Mouse (Mus musculus) neural tube, embryonic 14.5 days (tissue): ENCODE data around the gene Slc25a51. TPM values are rescaled to one million over a fixed set of nuclear protein-coding genes. Genes with fewer than 3 reads are reported as not detected.

Experiments used
- ATAC-seq: fragments of 200-750 bp; cut with Nextera tagmentation; 2 replicates; pipeline ENCODE4 v1.8.0; 2017; ENCODE audit warnings: low read depth, mild to moderate bottlenecking, moderate TSS enrichment, moderate library complexity
- H3K27ac ChIP-seq: fragments of 300-500 bp; sonication (generic); 2 replicates; pipeline ENCODE4 v1.5.1; 2014; ENCODE audit warnings: low read depth, mild to moderate bottlenecking, control low read depth, low read length, moderate library complexity, mixed read lengths
- H3K27me3 ChIP-seq: fragments of 300-500 bp; sonication (generic); 2 replicates; pipeline ENCODE4 v1.6.1; 2014; ENCODE audit warnings: low read length; ENCODE audit not compliant: control insufficient read depth, insufficient read depth
- H3K36me3 ChIP-seq: fragments of 300-500 bp; sonication (generic); 2 replicates; pipeline ENCODE4 v1.6.1; 2014; ENCODE audit warnings: low read length, mixed read lengths; ENCODE audit not compliant: control insufficient read depth, insufficient read depth
- H3K4me1 ChIP-seq: fragments of 300-500 bp; sonication (generic); 2 replicates; pipeline ENCODE4 v1.6.1; 2014; ENCODE audit warnings: low read length; ENCODE audit not compliant: control insufficient read depth, insufficient read depth
- H3K4me2 ChIP-seq: fragments of 300-500 bp; sonication (generic); 2 replicates; pipeline ENCODE4 v1.6.1; 2014; ENCODE audit warnings: mild to moderate bottlenecking, low read depth, low read length, control low read depth
- H3K4me3 ChIP-seq: fragments of 300-500 bp; sonication (generic); 2 replicates; pipeline ENCODE4 v1.5.1; 2014; ENCODE audit warnings: low read depth, low read length, control low read depth, mixed read lengths
- H3K9ac ChIP-seq: fragments of 300-500 bp; sonication (generic); replicated peaks from 2 replicates; pipeline ENCODE4 v1.6.1; 2014; ENCODE audit warnings: low read depth, mild to moderate bottlenecking, control low read depth, low read length, mixed read lengths
- H3K9me3 ChIP-seq: fragments of 300-500 bp; sonication (generic); 2 replicates; pipeline ENCODE4 v1.6.1; 2016; ENCODE audit warnings: low read length; ENCODE audit not compliant: control insufficient read depth
- WGBS: fragments of 180-500 bp; shearing (Covaris S2); extraction: QIAGEN DNeasy Blood & Tissue Kit; methylation state at CpG from one replicate; pipeline ENCODE4 v1.1.7; 2014; 5-methylcytosine and 5-hydroxymethylcytosine counted together
- polyA plus RNA-seq: library from polyadenylated mRNA; unstranded; fragments of >200 nt; fragmentation: Nextera tagmentation; extraction: Ambion mirVana; gene quantifications from 2 replicates; pipeline ENCODE4 v1.2.1, GENCODE M21; 2014

The Slc25a51 gene
- 72.3 and 74.9 TPM in 2 replicates for polyA plus RNA-seq

DNA sequence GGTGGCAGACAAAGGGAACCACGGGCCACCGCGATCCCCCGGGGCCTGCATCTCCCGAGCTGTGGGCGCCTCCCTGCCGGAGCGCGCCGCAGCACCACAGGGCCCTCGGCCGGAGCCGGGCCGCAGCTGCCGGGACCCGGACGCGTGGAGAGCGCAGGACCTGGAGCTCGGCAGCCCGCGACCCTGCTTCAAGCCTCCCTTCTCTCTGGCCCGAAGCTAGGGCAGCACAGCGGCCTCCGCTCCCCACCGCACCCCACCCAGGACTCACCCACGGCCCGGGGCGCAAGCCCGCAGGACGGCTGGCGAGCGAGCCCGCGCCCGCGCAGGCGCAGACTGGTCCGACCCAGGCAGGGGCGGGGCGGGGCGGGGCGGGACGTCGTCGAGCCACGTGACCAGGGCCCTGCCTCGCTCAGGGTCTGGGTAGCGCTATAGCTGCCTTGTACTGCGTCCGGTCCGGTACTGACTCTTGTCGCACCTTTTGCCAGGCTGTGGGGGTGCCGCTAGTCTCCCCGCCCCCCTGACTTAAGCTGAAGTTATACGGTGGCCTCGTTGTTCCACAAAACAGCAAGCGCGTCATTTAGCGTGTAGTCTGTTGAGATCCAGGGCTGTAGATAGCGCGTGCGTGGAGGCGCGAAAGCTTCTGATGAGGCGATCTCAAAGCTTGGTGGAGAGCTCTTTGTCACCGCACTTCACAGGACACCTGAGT, at the start of gene Slc25a51:
Slc25a51 (minus strand) TSS at position 340 of the 706 bp plus-strand sequence.
- Histone ChIP-seq H3K4me2 (peak within 1 kb of the TSS; percentile 97), H3K9ac (peak within 1 kb of the TSS; percentile 86), H3K9me3 (no peaks in the 10 kb centered on the region), H3K36me3 (peaks cover 3% of the 10 kb centered on the region), H3K27ac (peak within 1 kb of the TSS; percentile 82), H3K4me1 (peaks cover 20% of the 10 kb centered on the region), H3K27me3 (no peaks in the 10 kb centered on the region), H3K4me3 (peak within 1 kb of the TSS; percentile 70)
- under 1% methylated on average over 42 of the region's 67 CpGs for WGBS
- peak; percentile 98 for ATAC-seq

DNA sequence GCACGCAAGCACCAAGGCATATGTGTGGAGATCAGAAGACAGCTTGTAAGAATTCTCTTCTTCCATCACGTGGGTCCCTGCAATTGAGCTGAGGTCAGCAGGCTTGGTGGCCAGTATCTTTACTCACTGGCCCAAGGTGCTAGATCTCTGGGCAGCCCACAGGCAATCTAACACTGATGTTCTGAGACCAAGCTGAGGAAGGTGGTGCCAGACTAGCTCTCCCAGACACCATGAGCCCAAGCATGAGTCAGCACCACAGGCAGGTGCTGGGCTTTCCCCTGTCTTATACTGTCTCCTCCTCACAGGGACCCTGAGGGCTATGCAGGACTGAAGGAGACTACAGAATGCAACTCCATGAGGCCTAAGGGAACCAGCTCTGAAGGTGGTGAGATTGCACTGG, 49.0 kb upstream of the Slc25a51 start:
- Histone ChIP-seq H3K4me2 (no peak overlapping the region), H3K27me3 (no peaks in the 10 kb centered on the region), H3K27ac (no peak overlapping the region), H3K4me3 (no peak overlapping the region), H3K36me3 (no peaks in the 10 kb centered on the region), H3K9me3 (no peaks in the 10 kb centered on the region), H3K4me1 (no peaks in the 10 kb centered on the region), H3K9ac (no peak overlapping the region)
- ATAC-seq: no peak
- 97% methylated on average over 2 of the region's 2 CpGs for WGBS

DNA sequence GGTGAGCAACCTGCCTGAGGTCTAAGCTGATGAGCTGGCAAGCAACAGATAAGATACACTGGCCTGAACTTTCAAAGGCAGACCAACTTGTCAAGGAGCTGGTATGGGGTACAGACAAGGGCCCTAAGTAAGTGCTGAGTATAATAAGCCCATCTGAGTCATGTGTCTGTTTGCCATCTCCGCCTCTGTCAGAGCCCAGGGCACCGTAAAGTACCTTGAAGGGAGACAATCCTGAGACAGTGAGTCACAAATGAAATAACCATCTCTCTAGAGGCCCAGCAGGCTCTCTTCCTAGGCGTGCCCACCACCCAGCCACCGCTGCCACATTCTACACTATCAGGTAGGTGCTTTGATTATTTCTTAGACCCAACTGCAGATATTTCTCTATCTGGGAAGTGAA, 46.4 kb upstream of the Slc25a51 start:
- WGBS: 89% methylated on average over 4 of the region's 4 CpGs

DNA sequence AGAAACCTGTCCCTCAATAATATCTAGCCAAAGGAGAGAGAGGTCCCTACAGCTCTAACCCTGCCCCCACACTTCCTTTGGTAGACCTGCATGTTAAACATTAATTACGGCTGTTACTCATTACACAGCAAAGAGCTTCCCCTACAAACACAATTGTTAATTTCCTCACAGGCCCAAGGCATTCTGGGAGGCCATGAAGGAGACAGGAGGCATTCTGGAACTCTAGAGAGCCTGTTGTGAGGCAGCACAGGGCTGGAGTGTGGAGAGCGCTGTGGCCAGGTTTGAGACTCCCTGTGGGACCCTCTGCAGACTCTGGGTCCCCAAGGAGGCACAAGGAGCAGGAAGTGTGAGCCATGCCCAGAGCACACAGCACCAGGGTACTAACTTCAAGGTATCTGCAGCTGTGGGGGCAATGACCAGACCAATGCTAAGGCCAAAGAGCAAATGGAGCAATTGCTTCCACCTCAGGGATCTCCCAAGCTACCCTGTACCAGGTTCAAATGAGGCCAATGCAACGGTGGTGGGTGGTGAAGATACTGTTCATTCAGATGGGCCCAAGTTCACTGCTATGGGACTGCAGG, 44.8 kb upstream of the Slc25a51 start:
- Histone ChIP-seq H3K9ac (no peak overlapping the region), H3K27ac (no peak overlapping the region), H3K4me2 (no peak overlapping the region), H3K4me3 (no peak overlapping the region), H3K9me3 (no peaks in the 10 kb centered on the region), H3K4me1 (no peaks in the 10 kb centered on the region), H3K36me3 (no peaks in the 10 kb centered on the region), H3K27me3 (no peaks in the 10 kb centered on the region)
- no peak for ATAC-seq
- 67% methylated on average over 3 of the region's 3 CpGs for WGBS

More for the DNA sequence above, 46.4 kb upstream of the Slc25a51 start:
- Histone ChIP-seq H3K9me3 (no peaks in the 10 kb centered on the region), H3K36me3 (no peaks in the 10 kb centered on the region), H3K27ac (no peak overlapping the region), H3K4me2 (no peak overlapping the region), H3K4me3 (no peak overlapping the region), H3K27me3 (no peaks in the 10 kb centered on the region), H3K4me1 (no peaks in the 10 kb centered on the region), H3K9ac (no peak overlapping the region)
- no peak for ATAC-seq

DNA sequence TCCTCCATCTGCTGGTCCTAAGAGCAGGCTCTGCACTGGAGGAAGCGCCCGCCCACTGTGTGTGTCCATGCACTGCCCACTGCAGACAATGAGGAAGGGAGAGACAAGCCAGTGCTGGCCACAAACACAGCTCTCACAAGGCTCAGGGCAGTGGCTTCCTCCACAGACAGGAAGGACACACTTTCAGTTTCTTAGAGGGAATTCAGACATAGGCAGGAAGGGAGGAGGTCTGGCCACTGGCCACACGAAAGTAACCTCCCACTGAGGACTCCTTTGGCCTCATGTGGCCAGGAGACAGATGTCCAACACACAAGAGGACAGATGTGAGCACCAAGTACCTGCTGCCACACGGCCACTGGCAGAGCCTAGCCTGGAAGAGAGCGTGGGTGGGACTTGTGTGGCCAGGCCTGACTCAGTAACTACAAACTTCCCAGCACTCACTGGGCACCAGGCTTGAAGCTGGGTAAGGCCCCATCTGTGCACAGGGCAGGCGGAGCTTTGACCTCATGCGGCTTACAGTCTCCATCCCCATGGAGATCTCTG, 44.1 kb upstream of the Slc25a51 start:
- peak; percentile 13; the same call in 1 of the 2 replicates for ATAC-seq
- Histone ChIP-seq H3K9ac (no peak overlapping the region), H3K4me3 (no peak overlapping the region), H3K27ac (peak overlapping the region; percentile 30; the same call in 1 of the 2 replicates), H3K4me2 (no peak overlapping the region), H3K27me3 (no peaks in the 10 kb centered on the region), H3K9me3 (no peaks in the 10 kb centered on the region), H3K36me3 (no peaks in the 10 kb centered on the region), H3K4me1 (no peaks in the 10 kb centered on the region)
- WGBS: 69% methylated on average over 7 of the region's 7 CpGs

DNA sequence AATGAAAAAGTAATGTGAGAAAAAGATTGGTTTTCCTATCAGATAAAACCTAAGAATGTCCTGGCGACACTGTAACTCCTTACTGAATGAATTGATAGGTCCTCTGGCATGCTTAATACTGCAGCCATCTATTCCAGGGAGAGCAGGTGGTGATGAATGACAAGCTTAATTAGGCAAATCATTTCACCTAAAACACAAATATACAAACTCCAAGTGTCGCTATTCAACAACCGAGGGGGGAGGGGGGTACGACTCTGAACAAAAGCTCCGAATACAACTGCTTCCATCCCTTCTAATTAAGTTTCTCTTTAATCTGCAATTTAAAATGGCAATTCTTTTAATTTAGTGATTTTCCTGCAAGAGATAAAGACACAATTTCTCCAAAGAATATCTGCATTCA, 40.4 kb upstream of the Slc25a51 start:
- H3K36me3 ChIP-seq: no peaks in the 10 kb centered on the region
- no peak overlapping the region for H3K4me2 ChIP-seq
- H3K4me3 ChIP-seq: no peak overlapping the region
- H3K9me3 ChIP-seq: no peaks in the 10 kb centered on the region
- no peak overlapping the region for H3K27ac ChIP-seq
- H3K4me1 ChIP-seq: no peaks in the 10 kb centered on the region
- ATAC-seq: no peak
- H3K9ac ChIP-seq: no peak overlapping the region
- H3K27me3 ChIP-seq: no peaks in the 10 kb centered on the region
- WGBS: 46% methylated on average over 5 of the region's 5 CpGs

DNA sequence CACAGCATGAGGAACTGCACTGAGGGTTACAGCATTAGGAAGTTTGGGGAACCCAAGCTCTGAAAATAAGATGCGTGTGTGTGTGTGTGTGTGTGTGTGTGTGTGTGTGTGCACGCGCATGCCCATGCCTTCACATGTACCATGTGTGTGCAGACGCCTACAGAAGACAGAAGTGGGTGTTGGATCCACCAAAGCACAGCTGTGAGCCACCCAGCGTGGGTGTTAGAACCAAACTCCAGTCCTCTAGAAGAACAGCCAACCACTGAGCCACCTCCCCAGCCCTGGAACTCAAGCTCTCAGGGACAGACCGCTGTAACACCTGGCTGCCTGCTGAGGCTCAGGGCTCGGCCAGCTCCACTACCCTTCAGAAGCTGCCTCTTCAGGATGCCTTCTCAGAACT, 39.9 kb upstream of the Slc25a51 start:
- Histone ChIP-seq H3K9me3 (no peaks in the 10 kb centered on the region), H3K4me3 (no peak overlapping the region), H3K27me3 (no peaks in the 10 kb centered on the region), H3K4me2 (no peak overlapping the region), H3K36me3 (no peaks in the 10 kb centered on the region), H3K4me1 (no peaks in the 10 kb centered on the region), H3K27ac (no peak overlapping the region), H3K9ac (no peak overlapping the region)
- 93% methylated on average over 7 of the region's 7 CpGs for WGBS
- ATAC-seq: no peak

DNA sequence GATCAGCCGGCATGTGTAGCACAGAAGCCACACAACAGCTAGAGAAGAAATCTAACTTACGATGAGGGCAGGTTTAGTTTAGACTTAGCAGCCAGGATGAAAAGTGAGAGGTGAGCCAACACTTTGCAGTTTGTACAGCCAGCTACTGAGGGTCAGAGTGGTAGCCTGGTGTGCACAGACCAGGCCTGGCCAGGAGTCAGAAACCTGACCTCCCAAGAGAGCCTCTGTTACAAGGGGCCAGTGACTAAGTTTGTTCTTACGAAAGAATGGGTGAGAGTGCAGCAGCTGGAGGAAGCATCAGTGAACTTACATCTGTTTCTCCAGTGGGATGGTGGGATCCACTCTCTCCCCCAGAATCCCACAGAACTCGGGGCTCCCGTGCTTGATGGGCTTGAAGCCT, 38.6 kb upstream of the Slc25a51 start:
- WGBS: 93% methylated on average over 5 of the region's 5 CpGs
- no peak overlapping the region for H3K4me3 ChIP-seq
- H3K27ac ChIP-seq: no peak overlapping the region
- no peak overlapping the region for H3K9ac ChIP-seq
- ATAC-seq: no peak
- H3K27me3 ChIP-seq: no peaks in the 10 kb centered on the region
- H3K9me3 ChIP-seq: no peaks in the 10 kb centered on the region
- no peaks in the 10 kb centered on the region for H3K4me1 ChIP-seq
- H3K36me3 ChIP-seq: no peaks in the 10 kb centered on the region
- no peak overlapping the region for H3K4me2 ChIP-seq

DNA sequence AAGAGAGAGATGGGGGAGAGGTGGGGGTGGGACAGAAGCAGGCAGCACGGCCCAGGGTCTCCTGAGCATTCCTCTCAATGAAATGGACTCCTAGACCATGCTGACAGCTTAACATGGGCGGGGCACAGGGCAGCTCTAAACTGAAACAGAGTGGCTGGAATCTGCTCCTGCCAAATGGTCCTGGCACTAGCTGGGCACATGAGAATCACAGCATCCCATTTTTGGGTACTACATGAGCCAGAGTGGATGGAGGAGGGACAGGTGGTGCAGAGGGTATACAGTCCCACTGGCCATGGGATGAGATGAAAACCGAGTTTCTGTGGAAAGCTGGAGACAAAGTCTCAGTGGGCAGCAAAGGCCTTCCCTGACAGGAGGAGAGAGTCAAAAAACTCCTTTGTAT, 36.7 kb upstream of the Slc25a51 start:
- no peak overlapping the region for H3K4me2 ChIP-seq
- no peak overlapping the region for H3K4me3 ChIP-seq
- no peak overlapping the region for H3K9ac ChIP-seq
- H3K27ac ChIP-seq: no peak overlapping the region
- 60% methylated on average over 3 of the region's 3 CpGs for WGBS
- H3K4me1 ChIP-seq: no peaks in the 10 kb centered on the region
- ATAC-seq: no peak
- no peaks in the 10 kb centered on the region for H3K36me3 ChIP-seq
- H3K9me3 ChIP-seq: no peaks in the 10 kb centered on the region
- no peaks in the 10 kb centered on the region for H3K27me3 ChIP-seq
